Mouse (Mus musculus) right cerebral cortex, postnatal 25 days (tissue): Measurements from ENCODE around the gene Slc3a2.
A peak's percentile ranks its signal among the peaks of the same experiment; 100 is the strongest.
"Not testable (repeated sequence)": the region's sequence is repeated elsewhere in the genome, so short reads cannot be mapped to it uniquely, and the experiment has no call there.

ENCODE experiments used
- DNase-seq: peaks from one replicate; pipeline ENCODE4 v3.0.0; 2022

Slc3a2 gene

GRCm38 (mm10) chr19:8726609-8727390 lies 3.6 kb upstream of the Slc3a2 start:
- DNase-seq, result no peak

GRCm38 (mm10) chr19:8725081-8725613 lies 2.0 kb upstream of the Slc3a2 start:
- no peak for DNase-seq

DNA sequence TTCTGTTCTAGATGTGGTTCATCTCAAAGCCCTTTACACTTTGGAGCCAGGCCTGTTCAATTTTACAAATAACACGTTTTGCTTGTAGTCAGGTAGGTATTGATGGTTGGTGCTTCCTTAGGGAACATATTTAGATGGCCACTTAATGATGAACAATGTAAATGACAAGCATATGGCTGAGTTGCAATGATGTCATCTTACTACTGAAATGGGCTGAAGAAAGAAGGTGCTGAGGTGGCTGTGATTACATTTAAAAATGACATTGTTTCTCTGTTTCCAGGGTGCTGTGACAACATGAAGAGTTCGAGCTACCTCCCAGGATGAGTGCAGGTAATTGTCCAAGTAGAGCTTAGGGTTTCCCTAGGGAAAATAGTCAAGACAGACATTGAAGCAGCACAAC lies 1.2 kb upstream of the Slc3a2 start:
- no peak for DNase-seq

DNA sequence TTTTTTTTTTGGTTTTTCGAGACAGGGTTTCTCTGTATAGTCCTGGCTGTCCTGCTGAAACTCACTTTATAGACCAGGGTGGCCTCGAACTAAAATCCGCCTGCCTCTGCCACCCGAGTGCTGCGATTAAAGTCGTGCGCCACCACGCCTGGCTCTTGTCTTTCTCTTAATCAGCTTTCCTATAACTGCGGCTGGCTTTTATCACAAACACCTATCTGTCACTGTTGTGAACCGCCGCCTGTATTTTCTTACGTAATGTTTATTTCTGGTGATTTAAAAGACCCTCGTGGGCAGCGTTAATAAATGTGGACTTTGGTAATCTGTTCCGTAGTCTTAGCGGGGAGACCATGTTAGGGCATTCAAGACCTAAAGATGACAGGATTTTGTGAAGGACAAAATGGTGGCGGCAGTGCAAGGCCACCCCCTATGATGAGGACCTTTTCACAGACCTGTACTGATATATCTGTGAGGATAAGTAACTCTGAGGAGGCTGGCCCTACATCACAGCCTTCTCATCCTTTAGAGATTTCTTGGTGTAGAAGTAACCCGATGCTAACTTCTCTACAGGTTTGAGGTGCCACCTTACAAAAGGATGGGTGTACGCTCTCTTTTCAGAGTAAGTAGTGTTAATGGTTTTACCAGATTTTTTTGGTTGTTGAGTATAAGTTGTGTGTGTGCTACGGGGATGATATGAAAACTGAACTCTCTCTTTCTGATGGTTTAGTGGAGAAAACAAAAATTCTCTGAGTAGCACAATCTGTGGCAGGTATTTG lies 591 bp upstream of the Slc3a2 start:
- DNase-seq, result no peak

- no peak for DNase-seq
Measured at GRCm38 (mm10) chr19:8722559-8722906, 636 bp downstream of the Slc3a2 start.

DNA sequence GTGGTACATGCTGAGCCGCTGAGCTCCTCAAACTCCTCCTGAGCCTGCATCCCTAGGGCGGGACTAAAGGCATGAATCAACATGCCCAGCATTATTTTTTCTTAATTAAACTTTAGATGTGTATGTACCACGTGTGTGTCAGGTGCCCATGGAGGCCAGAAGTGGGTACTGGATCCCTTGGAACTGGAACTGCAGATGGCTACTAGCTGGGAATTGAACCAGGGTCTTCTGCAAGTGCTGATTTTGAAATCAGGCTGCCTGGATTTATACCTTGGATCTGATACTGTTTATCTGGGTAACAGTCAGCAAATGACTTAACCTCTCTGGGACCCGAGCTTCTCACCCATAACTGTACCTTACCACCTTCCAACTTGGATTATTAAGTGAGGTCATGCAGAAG lies 1.1 kb downstream of the Slc3a2 start:
- no peak for DNase-seq

DNA sequence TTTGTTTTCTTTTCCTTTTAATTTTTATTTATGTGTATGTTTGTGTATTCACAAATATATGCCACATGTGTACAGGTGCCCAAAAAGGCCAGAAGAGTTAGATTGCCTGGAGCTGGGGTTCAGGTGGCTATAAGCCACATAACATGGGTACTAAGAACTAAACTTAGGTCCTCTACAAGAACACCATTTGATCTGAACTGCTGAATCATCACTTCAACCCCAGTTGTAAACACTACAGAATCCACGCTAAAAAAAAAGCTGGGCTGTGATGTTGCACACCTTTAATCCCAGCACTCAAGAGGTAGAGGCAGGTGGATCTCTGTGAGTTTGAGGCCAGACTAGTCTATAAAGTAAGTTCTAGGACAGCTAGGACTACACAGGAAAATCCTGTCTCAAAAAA lies 1.8 kb downstream of the Slc3a2 start:
- DNase-seq, result no peak

DNA sequence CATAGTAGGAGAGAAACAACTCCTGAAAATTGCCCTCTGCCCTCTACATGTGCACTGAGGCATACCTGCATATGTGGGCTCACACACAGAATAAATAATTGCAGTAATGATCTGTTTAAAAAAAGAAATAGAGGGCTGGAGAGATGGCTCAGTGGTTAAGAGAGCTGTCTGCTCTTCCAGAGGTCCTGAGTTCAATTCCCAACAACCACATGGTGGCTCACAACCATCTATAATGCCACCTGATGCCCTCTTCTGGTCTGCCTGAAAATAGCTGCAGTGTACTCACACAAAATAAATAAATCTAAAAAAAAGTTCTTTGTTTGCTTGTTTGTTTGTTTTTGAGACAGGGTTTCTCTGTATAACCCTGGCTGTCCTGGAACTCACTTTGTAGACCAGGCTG lies 4.1 kb downstream of the Slc3a2 start:
- DNase-seq, result not testable (repeated sequence)

DNA sequence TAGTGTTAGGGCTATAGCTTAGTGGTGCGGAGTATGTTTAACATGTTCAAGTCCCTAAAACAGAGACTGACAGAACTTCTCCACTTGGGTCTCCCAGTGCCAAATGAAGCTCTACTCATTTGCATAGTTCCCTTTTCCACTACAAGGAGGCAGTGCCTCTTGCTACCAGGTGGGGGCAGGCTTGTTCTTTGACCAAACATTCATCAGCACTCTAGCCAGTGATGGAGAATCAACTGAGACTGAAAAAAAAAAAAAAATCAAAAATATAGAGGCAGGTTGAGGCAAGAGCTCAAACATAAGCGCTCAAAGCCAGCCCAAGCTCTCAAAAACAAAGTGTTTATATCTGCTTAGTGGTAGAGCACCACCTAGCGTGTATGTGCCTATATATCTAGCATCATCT lies 4.8 kb downstream of the Slc3a2 start:
- no peak for DNase-seq

DNA sequence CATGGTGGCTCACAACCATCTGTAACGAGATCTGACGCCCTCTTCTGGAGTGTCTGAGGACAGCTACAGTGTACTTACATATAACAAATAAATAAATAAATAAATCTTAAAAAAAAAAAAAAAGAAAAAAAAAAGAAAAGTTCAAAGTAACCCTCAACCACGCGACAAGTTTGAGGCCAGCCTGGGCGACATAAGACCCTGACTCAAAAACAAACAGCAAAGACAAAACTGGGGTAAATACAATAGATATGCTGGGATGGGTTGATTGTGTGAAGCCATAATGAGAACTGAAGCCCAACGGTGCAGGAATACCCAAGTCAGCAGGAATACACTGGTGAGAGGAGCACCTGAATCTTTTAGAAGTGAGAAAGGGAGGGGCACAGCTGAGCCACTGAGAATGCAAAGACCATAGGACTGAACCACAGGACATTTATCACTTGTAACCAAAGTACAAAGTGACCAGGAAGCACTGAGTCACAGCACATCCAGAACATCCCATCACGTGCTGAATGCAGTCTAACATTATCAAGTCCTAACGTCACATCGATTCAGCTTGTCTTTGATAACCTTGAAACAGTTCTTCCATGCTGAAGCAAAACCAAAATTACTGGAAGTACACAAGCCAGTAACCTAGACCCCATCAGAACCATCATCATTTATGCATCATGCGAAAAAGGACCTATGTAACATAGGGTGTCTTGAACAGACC lies 6.2 kb downstream of the Slc3a2 start:
- DNase-seq, result no peak

- DNase-seq, result no peak
Measured at GRCm38 (mm10) chr19:8715868-8716766, 7.1 kb downstream of the Slc3a2 start.

DNA sequence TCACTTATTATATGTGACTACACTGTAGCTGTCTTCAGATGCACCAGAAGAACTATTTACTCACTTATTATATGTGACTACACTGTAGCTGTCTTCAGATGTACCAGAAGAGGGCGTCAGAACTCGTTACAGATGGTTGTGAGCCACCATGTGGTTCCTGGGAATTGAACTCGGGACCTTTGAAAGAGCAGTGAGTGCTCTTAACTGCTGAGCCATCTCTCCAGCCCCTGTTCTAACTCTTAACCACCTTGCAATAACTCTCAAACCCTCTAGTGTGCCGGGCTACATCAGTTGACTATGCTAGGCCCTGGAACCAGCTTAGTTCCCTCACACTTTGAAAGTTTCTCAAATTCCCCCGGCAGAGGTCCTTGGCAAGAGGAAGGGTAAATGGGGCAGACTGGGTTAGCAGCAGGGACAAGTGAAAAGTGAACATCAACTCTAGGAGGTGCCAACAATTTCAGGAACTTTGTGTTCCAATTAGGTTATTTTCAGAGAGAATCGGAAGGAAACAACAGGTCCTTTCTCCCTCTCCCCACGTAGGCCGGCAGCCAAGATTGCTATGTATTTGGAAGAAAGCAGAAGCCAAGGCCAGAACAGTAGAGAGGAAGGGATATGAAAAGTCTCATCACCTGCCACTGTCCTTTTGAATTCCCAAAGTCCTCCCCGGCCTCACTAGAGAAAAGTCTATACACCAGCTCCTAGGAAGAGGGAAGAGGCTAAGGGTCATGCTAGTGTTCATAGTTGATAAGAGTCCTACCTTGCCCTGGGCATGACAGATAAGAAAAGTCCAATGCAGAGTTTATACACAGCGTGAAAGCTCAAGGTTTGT lies 8.3 kb downstream of the Slc3a2 start:
- DNase-seq, result no peak

- DNase-seq, result no peak
Measured at GRCm38 (mm10) chr19:8713997-8714652, 9.0 kb downstream of the Slc3a2 start.

DNA sequence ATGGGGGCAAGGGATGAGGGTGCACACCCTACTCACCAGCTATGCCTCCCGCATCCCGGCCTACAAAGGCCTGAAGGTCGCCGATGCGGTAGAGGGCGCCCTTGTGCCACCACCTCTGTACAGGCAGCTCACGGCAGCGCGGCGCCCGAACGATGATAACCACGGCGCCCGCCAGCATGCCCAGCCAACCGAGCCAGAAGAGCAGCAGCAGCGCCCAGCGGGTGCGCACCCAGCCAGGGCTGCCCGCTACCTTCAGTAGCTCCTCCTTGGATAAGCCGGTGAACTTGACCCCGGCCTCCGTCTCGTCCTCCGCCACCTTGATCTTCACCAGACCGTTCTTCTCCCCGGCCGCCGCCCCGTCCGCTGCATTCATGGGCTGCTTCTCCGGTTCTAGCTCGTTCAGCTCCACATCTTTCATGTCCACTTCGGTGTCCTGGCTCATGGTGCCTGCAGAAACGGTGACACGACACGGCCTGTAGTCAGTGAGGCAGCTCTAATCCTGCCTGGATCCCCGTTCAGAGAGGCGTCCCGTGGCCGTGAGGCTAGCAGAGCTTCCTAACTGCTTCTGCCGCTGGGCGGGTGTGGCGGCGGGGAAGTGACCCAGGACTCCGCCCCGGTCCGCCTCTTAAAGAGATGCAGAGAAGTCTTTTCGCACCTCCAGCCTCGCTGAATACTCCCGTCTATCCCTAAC lies 9.7 kb downstream of the Slc3a2 start:
- DNase-seq, result peak; percentile 90

- peak; percentile 42 for DNase-seq
Measured at GRCm38 (mm10) chr19:8712870-8713305, 10.3 kb downstream of the Slc3a2 start.

- no peak for DNase-seq
Measured at GRCm38 (mm10) chr19:8711949-8712869, 11.0 kb downstream of the Slc3a2 start.

- DNase-seq, result no peak
Measured at GRCm38 (mm10) chr19:8711506-8711905, 11.7 kb downstream of the Slc3a2 start.

- no peak for DNase-seq
Measured at GRCm38 (mm10) chr19:8710057-8710456, 13.1 kb downstream of the Slc3a2 start.

GRCm38 (mm10) chr19:8708954-8709353 lies 14.2 kb downstream of the Slc3a2 start:
- no peak for DNase-seq
